Mouse (Mus musculus) forelimb bud, embryonic 11.5 days (tissue): ENCODE measurements at regions not wholly inside any gene's neighbourhood (a gene's known extent, or its start where the extent isn't known, plus 50 kb on each side); places are given as distances from the start of the nearest gene placed in this dataset.
A peak's percentile ranks its signal among the peaks of the same experiment; 100 is the strongest.

Experiments used
- DNase-seq: peaks from one replicate; pipeline ENCODE4 v3.0.0-alpha.2; 2012; ENCODE audit warnings: low read depth, low spot score

DNA sequence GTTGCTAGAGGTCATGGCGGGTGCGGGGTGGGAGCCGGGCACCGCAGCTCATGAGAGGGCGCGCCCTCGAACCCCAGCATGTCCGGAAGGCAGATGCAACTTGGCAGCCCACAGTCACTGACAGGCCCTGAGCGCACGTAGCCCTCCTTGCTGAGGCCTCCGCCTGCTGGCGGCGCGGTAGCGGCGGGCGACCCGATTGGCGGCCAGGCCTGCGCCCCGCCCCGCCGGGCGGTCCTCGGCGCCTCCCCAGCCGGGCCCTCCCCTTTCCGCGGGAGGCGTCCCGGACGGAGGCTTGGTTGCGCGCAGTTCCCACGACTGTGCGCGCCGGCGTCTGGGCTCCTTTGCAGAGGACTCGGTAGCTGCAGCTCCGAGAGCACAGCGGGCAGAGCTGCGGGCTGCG is 301.9 kb downstream of the Hpcal1 start:
- peak; percentile 83 for DNase-seq

DNA sequence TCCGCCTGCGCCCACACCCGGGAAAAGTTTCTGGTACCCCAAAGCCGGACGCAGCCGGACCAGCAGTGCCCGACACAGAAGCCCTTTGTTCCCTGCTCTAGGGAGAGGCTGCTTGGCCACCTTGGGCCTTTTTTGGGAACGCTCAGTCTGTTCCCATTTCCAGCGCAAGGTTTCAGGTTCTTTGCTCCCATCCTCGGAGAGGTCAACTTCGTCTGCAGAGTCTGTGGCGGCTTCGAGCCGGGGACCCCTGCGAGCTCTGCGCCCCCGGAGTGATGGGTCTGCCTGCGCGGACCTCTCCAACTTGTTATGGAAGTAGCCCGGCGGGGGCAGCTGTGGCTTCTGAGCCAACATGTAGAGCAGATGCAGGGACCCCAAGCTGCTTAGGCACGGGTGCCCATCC is 302.7 kb downstream of the Hpcal1 start:
- peak; percentile 28 for DNase-seq
